Mouse (Mus musculus) MEL (cell line): ENCODE results near the gene Acvr2b. TPM values are rescaled to one million over a fixed set of nuclear protein-coding genes. Genes with fewer than 3 reads are reported as not detected.

ENCODE experiments used
- DNase-seq: peaks from one replicate; pipeline ENCODE4 v3.0.0; 2011; ENCODE audit warnings: low read depth, low spot score
- H3K27ac ChIP-seq: 2 replicates; pipeline ENCODE4 v1.5.1; 2012; ENCODE audit warnings: low read depth, mild to moderate bottlenecking, control low read depth, low read length, moderate library complexity; ENCODE audit not compliant: control insufficient read depth
- H3K27me3 ChIP-seq, 2 experiments: fragments of 150-350 bp in 1 of 2; sonication (generic) in 1 of 2; 2 replicates each; pipeline ENCODE4 v1.6.1; 2012; ENCODE audit warnings: low read length in 2 of 2, mild to moderate bottlenecking in 2 of 2, improper control_type of control experiment in 1 of 2, moderate library complexity in 1 of 2; ENCODE audit not compliant: insufficient read depth in 2 of 2, control insufficient read depth in 1 of 2
- H3K36me3 ChIP-seq, 2 experiments: 2 replicates each; pipeline ENCODE4 v1.6.1; 2012 to 2014; ENCODE audit warnings: low read length in 2 of 2, improper control_type of control experiment in 1 of 2, inconsistent platforms in 1 of 2, mild to moderate bottlenecking in 1 of 2; ENCODE audit not compliant: insufficient read depth in 2 of 2, control insufficient read depth in 1 of 2
- H3K4me1 ChIP-seq, 2 experiments: fragments of 150-350 bp in 1 of 2; sonication (generic) in 1 of 2; 2 replicates each; pipeline ENCODE4 v1.6.1; 2012; ENCODE audit warnings: low read length in 2 of 2, improper control_type of control experiment in 1 of 2, mild to moderate bottlenecking in 1 of 2; ENCODE audit not compliant: insufficient read depth in 2 of 2, control insufficient read depth in 1 of 2
- H3K4me3 ChIP-seq, 2 experiments: fragments of 150-350 bp in 1 of 2; sonication (generic) in 1 of 2; 2 replicates each; pipeline ENCODE4 v1.5.1; 2012; ENCODE audit warnings: low read depth in 2 of 2, low read length in 2 of 2, mild to moderate bottlenecking in 2 of 2, moderate library complexity in 2 of 2, control low read depth in 1 of 2, improper control_type of control experiment in 1 of 2; ENCODE audit not compliant: control insufficient read depth in 1 of 2, insufficient read depth in 1 of 2
- H3K79me2 ChIP-seq: 2 replicates; pipeline ENCODE4 v1.6.1; 2012; ENCODE audit warnings: mild to moderate bottlenecking, low read length, moderate library complexity; ENCODE audit not compliant: control insufficient read depth, poor library complexity, insufficient read depth
- H3K9ac ChIP-seq: 2 replicates; pipeline ENCODE4 v1.6.1; 2012; ENCODE audit warnings: low read depth, mild to moderate bottlenecking, control low read depth, low read length, moderate library complexity; ENCODE audit not compliant: control insufficient read depth, poor library complexity, severe bottlenecking
- H3K9me3 ChIP-seq: fragments of 150-350 bp; sonication (generic); replicated peaks from 2 replicates; pipeline ENCODE4 v1.6.1; 2012; ENCODE audit warnings: mild to moderate bottlenecking, low read length, improper control_type of control experiment, moderate library complexity; ENCODE audit not compliant: insufficient read depth
- BHLHE40 ChIP-seq: IDR thresholded peaks from 2 replicates; pipeline ENCODE4 v1.6.1; 2012; ENCODE audit warnings: low read depth, mild to moderate bottlenecking, inconsistent platforms, low read length, improper control_type of control experiment, borderline replicate concordance
- CTCF ChIP-seq, 3 experiments: IDR thresholded peaks in 2 of 3; conservative IDR thresholded peaks in 1 of 3; 2 replicates each; pipeline ENCODE4 v1.5.1; 2011 to 2012; ENCODE audit warnings: low read length in 3 of 3, low read depth in 2 of 3, mild to moderate bottlenecking in 2 of 3, improper control_type of control experiment in 1 of 3, inconsistent platforms in 1 of 3, mixed read lengths in 1 of 3, moderate library complexity in 1 of 3; ENCODE audit not compliant: control insufficient read depth in 1 of 3, insufficient read depth in 1 of 3, poor library complexity in 1 of 3, severe bottlenecking in 1 of 3
- ELF1 ChIP-seq: IDR thresholded peaks from 2 replicates; pipeline ENCODE4 v1.6.1; 2014; ENCODE audit warnings: low read depth, mild to moderate bottlenecking, inconsistent platforms, low read length, improper control_type of control experiment, moderate library complexity
- ETS1 ChIP-seq: IDR thresholded peaks from 2 replicates; pipeline ENCODE4 v1.6.1; 2012; ENCODE audit warnings: low read depth, mild to moderate bottlenecking, inconsistent platforms, low read length, improper control_type of control experiment, moderate library complexity
- HCFC1 ChIP-seq: IDR thresholded peaks from 2 replicates; pipeline ENCODE4 v1.6.1; 2012; ENCODE audit warnings: low read depth, mild to moderate bottlenecking, inconsistent platforms, low read length, improper control_type of control experiment, moderate library complexity
- MEF2A ChIP-seq: IDR thresholded peaks from 2 replicates; pipeline ENCODE4 v1.6.1; 2014; ENCODE audit warnings: low read depth, mild to moderate bottlenecking, inconsistent platforms, low read length, improper control_type of control experiment; ENCODE audit not compliant: poor library complexity, insufficient replicate concordance, severe bottlenecking; ENCODE audit errors: extremely low read depth
- MXI1 ChIP-seq: IDR thresholded peaks from 2 replicates; pipeline ENCODE4 v1.6.1; 2011; ENCODE audit warnings: mild to moderate bottlenecking, low read depth, low read length, improper control_type of control experiment
- MYB ChIP-seq: IDR thresholded peaks from 2 replicates; pipeline ENCODE4 v1.6.1; 2011; ENCODE audit warnings: mild to moderate bottlenecking, low read depth, low read length, improper control_type of control experiment
- MYC ChIP-seq: IDR thresholded peaks from 2 replicates; pipeline ENCODE4 v1.6.1; 2011; ENCODE audit warnings: low read depth, mild to moderate bottlenecking, low read length, improper control_type of control experiment, moderate library complexity
- NRF1 ChIP-seq: IDR thresholded peaks from 2 replicates; pipeline ENCODE4 v1.6.1; 2014; ENCODE audit warnings: low read depth, mild to moderate bottlenecking, inconsistent platforms, low read length, improper control_type of control experiment, moderate library complexity; ENCODE audit not compliant: poor library complexity, insufficient read depth, severe bottlenecking
- POLR2A ChIP-seq, 2 experiments: IDR thresholded peaks; 2 replicates each; pipeline ENCODE4 v1.6.1; 2011 to 2012; ENCODE audit warnings: low read length in 2 of 2, mild to moderate bottlenecking in 2 of 2, control low read depth in 1 of 2, improper control_type of control experiment in 1 of 2, low read depth in 1 of 2, moderate library complexity in 1 of 2; ENCODE audit not compliant: control insufficient read depth in 1 of 2, insufficient read depth in 1 of 2, poor library complexity in 1 of 2
- RAD21 ChIP-seq: IDR thresholded peaks from 2 replicates; pipeline ENCODE4 v1.6.1; 2011; ENCODE audit warnings: mild to moderate bottlenecking, low read depth, low read length, improper control_type of control experiment
- SMC3 ChIP-seq: IDR thresholded peaks from 2 replicates; pipeline ENCODE4 v1.6.1; 2011; ENCODE audit warnings: low read depth, low read length, improper control_type of control experiment
- UBTF ChIP-seq: IDR thresholded peaks from 2 replicates; pipeline ENCODE4 v1.6.1; 2012; ENCODE audit warnings: low read depth, mild to moderate bottlenecking, inconsistent platforms, low read length, improper control_type of control experiment, moderate library complexity, borderline replicate concordance; ENCODE audit not compliant: insufficient read depth
- ZC3H11A ChIP-seq: IDR thresholded peaks from 2 replicates; pipeline ENCODE4 v1.6.1; 2012; ENCODE audit warnings: low read depth, mild to moderate bottlenecking, inconsistent platforms, low read length, improper control_type of control experiment
- ZMIZ1 ChIP-seq: IDR thresholded peaks from 2 replicates; pipeline ENCODE4 v1.6.1; 2012; ENCODE audit warnings: low read depth, mild to moderate bottlenecking, inconsistent platforms, low read length, improper control_type of control experiment, moderate library complexity
- polyA plus RNA-seq, 2 experiments: library from polyadenylated mRNA; stranded (reverse) in 1 of 2; unstranded in 1 of 2; fragments of >175 nt in 1 of 2; fragments of >200 nt in 1 of 2; gene quantifications; 2 replicates each; pipeline versions ENCODE4 v1.2.1 to v1.2.4; 2012; ENCODE audit warnings: low replicate concordance in 2 of 2, low read depth in 1 of 2; ENCODE audit not compliant: insufficient read length in 2 of 2, insufficient read depth in 1 of 2, missing spikeins in 1 of 2
- total RNA-seq: library from RNA; depleted of rRNA; stranded (reverse); fragments of 300-350 nt; gene quantifications from 2 replicates; pipeline ENCODE4 v1.2.3, GENCODE M21; 2012

Gene Acvr2b
- total and polyA plus RNA-seq, 3 experiments = 0.81 to 1.9 TPM; not detected in 1

- TF ChIP-seq MXI1 = no peak
- TF ChIP-seq, all 39 proteins: peak for 0
These were observed 40.5 kb upstream of the Acvr2b start (continued) for GRCm38 (mm10) chr9:119361416-119361815.

- H3K79me2 ChIP-seq = no peaks in the 10 kb centered on the region
- no peak for DNase-seq
- peaks cover 0 to 8% of the 10 kb centered on the region in 2 experiments; a peak in 3 of 4 replicates for H3K36me3 ChIP-seq
- no peak overlapping the region for H3K4me3 ChIP-seq
- peaks cover 6 to 19% of the 10 kb centered on the region in 2 experiments for H3K4me1 ChIP-seq
- no peaks in the 10 kb centered on the region for H3K9me3 ChIP-seq
- H3K9ac ChIP-seq = no peak overlapping the region
- no peaks in the 10 kb centered on the region for H3K27me3 ChIP-seq
- TF ChIP-seq POLR2A (IDR thresholded peaks at IDR 0.05; ENCODE audit: control insufficient read depth in 1 of 2, insufficient read depth in 1 of 2, low read depth in 1 of 2, low read length in 2 of 2, poor library complexity in 1 of 2) (no peak), ZC3H11A (no peak), HCFC1 (no peak), MYB (no peak), MXI1 (no peak), BHLHE40 (no peak), CTCF (IDR thresholded peaks at IDR 0.05 in 2 of 3, conservative IDR thresholded peaks at IDR 0.05 in 1 of 3; ENCODE audit: control insufficient read depth in 1 of 3, insufficient read depth in 1 of 3, low read depth in 2 of 3, low read length in 3 of 3, poor library complexity in 1 of 3, severe bottlenecking in 1 of 3) (no peak), MYC (no peak), ELF1 (no peak), UBTF (no peak), ZMIZ1 (no peak), ETS1 (no peak), MEF2A (no peak), RAD21 (no peak), SMC3 (no peak)
- H3K27ac ChIP-seq = no peak overlapping the region
These were observed 38.7 kb upstream of the Acvr2b start for GRCm38 (mm10) chr9:119363229-119363628.

- peak; percentile 85 for DNase-seq
- no peaks in the 10 kb centered on the region for H3K27me3 ChIP-seq
These were observed 36.6 kb upstream of the Acvr2b start, which contains the start of gene Slc22a14 for GRCm38 (mm10) chr9:119365284-119365683. TSS of gene Slc22a14 (minus strand) at chr9:119365553.

More at GRCm38 (mm10) chr9:119365284-119365683, 36.6 kb upstream of the Acvr2b start, which contains the start of gene Slc22a14:
- Histone ChIP-seq H3K4me1 (peaks cover 6 to 17% of the 10 kb centered on the region in 2 experiments), H3K4me3 (no peak within 1 kb of the TSS), H3K9me3 (no peaks in the 10 kb centered on the region)
- no peak for TF ChIP-seq ZC3H11A
- peak; percentile 54; the same call in 1 of the 2 replicates for TF ChIP-seq NRF1
- TF ChIP-seq, all 39 proteins: peak for 1
- Histone ChIP-seq H3K9ac (no peak within 1 kb of the TSS; the same call in 1 of the 2 replicates), H3K36me3 (peaks cover 0 to 8% of the 10 kb centered on the region in 2 experiments; a peak in 3 of 4 replicates), H3K79me2 (no peaks in the 10 kb centered on the region), H3K27ac (peak within 1 kb of the TSS; percentile 37)
